Mouse (Mus musculus): ENCODE results near the gene Slx4ip. TPM values are rescaled to one million over a fixed set of nuclear protein-coding genes. Genes with fewer than 3 reads are reported as not detected.
A peak's percentile ranks its signal among the peaks of the same experiment; 100 is the strongest.

Slx4ip gene
- polyA plus RNA-seq, 1 experiment from 2014 or later = 8.3 TPM

DNA sequence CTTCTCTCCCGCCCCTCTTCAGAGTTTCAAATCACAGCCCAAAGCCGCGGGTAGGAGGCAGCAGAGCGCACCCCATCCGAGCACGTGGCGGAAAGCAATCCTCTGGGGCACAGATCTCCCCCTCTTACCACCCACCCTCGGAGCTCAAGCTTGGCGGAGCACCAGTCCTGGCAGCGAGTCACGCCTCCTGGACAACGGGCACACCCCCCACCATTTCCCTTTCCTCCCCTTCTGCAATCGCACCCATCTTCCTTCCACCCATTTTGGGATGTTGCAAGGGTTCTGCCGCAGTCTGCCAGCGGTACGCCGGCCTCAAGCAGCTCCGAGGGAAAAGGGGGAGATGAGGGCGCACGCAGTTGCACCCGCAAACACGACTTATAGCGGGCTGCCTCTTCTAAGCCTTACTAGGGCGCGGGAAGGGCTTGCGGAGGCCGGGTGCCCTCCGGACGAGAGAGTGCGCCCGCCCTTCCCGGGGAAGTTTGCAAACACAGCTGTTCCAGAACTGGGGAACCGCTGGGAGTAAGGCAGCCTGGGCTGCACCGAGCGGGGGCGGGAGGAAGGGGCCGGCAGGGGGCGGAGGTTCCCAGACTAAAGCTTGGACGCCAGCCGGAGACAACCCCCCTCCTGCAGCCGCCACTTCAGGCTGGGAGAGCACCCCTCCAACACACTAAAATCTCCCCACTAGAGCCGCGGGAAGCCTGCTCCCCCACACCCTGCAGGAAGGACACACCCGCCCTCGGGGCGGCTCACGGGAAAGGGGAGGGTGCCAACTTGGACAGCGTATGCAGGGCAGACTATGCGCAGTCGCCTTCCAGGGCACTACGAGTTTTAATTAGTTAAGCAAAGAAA, 223.5 kb downstream of the Slx4ip start:
- H3K36me3 ChIP-seq = no peaks in the 10 kb centered on the region
- no peaks in the 10 kb centered on the region for H3K9me3 ChIP-seq (replicated peaks)
- peak; percentile 58 for ATAC-seq (replicated peaks; ENCODE audit: low FRiP score)
- H3K4me1 ChIP-seq = peaks cover 65% of the 10 kb centered on the region
- WGBS = under 1% methylated on average over 51 of the region's 51 CpGs
- H3K27ac ChIP-seq = peak overlapping the region; percentile 99
- peak overlapping the region; percentile 91 for H3K4me2 ChIP-seq
- H3K27me3 ChIP-seq = 0 out of 2 replicates have a peak, but pooled peaks cover 6% of the 10 kb centered on the region
- peak overlapping the region; percentile 76 for H3K9ac ChIP-seq
- peak overlapping the region; percentile 74 for H3K4me3 ChIP-seq (replicated peaks)

DNA sequence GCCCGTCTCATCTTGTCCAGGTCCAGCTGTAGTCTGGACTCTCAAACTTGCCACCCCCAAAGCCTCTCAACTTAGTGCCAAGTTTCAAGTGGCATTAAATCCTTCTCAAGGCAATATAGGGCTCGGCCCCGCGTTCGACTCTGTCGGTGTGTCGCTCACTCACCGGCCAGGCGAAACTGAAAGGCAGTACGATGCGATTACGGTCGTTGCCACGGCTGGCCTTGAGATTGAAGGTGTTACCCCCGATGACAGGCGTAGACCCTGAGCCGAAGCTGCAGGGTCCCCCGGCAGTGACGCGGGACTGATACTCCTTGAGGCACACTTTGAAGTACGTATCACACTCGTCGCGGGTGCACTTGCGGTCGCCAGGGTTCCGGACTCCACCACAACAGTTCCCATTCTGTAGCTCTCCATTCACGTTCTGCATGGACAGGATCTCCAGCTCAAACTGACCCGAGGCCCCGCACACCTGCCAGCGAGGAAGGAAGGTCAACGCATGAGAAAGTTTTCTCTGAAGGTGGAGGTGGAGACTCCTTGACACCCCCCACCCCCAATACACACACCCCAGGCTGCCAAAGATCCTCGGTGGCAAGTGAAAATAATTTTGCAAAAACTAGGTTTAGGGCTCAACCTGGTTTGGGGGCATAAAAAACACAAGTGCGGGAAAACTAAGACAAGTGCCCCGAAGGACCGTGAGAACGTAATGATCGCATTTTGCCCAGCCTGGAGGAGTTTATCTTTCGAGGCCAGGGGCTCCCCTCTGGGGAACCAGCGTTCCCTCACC, 224.4 kb downstream of the Slx4ip start:
- H3K36me3 ChIP-seq = no peaks in the 10 kb centered on the region
- 0 out of 2 replicates have a peak, but pooled peaks cover 6% of the 10 kb centered on the region for H3K27me3 ChIP-seq
- ATAC-seq (replicated peaks; ENCODE audit: low FRiP score) = no peak
- H3K9me3 ChIP-seq (replicated peaks) = no peaks in the 10 kb centered on the region
- peaks cover 55% of the 10 kb centered on the region for H3K4me1 ChIP-seq
- peak overlapping the region; percentile 91 for H3K4me2 ChIP-seq
- peak overlapping the region; percentile 74 for H3K4me3 ChIP-seq (replicated peaks)
- H3K9ac ChIP-seq = peak overlapping the region; percentile 76
- peak overlapping the region; percentile 99 for H3K27ac ChIP-seq
- under 1% methylated on average over 40 of the region's 40 CpGs for WGBS

DNA sequence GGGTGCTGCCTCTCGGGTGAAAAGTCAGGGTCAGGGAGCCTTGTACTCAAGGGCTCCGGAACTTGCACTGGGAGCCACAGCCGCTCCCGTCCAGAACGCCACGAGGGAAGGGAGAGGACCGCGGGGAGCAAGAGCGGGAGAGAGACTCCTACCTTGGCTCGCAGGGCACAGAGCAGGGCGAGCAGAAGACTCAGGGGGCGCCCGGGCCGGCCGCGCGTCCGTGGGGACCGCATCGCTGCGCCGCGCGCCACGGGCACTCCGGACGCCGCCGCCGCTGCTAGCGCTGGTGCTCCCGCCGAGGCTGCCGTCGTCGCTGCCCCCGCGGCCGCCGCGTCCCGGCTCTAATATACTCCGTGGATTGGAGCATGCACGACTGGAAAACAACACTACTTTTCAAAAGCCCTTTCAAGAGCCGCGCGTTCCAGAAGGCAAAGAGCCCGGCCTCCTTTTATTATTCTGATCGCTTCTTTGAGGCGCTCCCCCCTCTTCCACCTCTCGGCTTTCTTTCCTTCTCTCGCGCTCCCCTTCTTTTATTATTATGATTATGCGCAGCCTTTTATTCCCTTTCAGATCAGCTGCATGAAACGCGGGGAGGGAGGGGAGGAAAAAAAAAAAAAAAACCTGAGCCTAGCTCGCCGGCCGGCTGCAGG, 225.1 kb downstream of the Slx4ip start, which contains the start of gene Jag1:
Gene Jag1 (minus strand): TSS at position 620 of the 650 bp plus-strand sequence.
- Histone ChIP-seq H3K36me3 (no peaks in the 10 kb centered on the region), H3K4me1 (peaks cover 49% of the 10 kb centered on the region), H3K4me2 (peak within 1 kb of the TSS; percentile 91), H3K27me3 (0 out of 2 replicates have a peak, but pooled peaks cover 6% of the 10 kb centered on the region), H3K4me3 (replicated peaks) (peak within 1 kb of the TSS; percentile 74), H3K9me3 (replicated peaks) (no peaks in the 10 kb centered on the region), H3K27ac (peak within 1 kb of the TSS; percentile 99), H3K9ac (peak within 1 kb of the TSS; percentile 85)
- WGBS = under 1% methylated on average over 59 of the region's 59 CpGs
- no peak for ATAC-seq (replicated peaks; ENCODE audit: low FRiP score)

DNA sequence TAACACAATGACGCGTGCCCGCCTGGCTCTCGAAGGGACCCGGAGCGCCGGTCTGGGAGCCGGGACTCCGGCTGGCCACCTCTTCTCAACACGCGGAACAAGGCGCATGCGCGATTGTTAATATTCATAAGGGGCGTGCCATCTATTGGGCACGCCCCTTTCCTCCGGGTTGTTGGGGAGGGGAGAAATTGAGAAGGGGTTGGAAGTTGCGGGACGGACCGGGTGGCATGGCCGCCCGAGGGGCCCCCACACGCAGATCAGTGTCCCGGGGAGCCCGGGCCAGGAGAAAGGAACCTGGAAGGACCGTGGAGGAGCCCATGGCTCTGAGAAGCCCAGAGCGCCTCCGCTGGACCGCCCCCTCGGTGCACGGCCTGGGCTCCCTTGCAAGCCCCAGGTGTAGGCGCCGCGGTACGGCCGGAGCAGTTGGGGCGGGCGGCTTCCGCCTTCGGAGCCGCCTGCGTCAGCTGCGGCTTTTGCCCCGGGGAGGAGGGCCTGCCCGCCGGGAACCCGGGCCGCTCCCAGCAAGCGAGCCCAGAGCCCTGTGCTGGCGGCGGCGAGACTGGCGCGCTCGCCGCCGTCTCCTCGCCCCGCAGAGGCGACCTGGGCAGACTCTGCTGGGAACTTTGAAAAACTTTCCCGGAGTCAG, 225.8 kb downstream of the Slx4ip start:
- peaks cover 45% of the 10 kb centered on the region for H3K4me1 ChIP-seq
- H3K9me3 ChIP-seq (replicated peaks) = no peaks in the 10 kb centered on the region
- peak overlapping the region; percentile 91 for H3K4me2 ChIP-seq
- H3K27ac ChIP-seq = peak overlapping the region; percentile 99
- WGBS = under 1% methylated on average over 58 of the region's 61 CpGs
- peak; percentile 82 for ATAC-seq (replicated peaks; ENCODE audit: low FRiP score)
- 0 out of 2 replicates have a peak, but pooled peaks cover 6% of the 10 kb centered on the region for H3K27me3 ChIP-seq
- H3K36me3 ChIP-seq = no peaks in the 10 kb centered on the region
- peak overlapping the region; percentile 74 for H3K4me3 ChIP-seq (replicated peaks)
- H3K9ac ChIP-seq = peak overlapping the region; percentile 85

- Histone ChIP-seq H3K36me3 (no peaks in the 10 kb centered on the region), H3K9ac (peak overlapping the region; percentile 85), H3K4me2 (peak overlapping the region; percentile 91), H3K27me3 (0 out of 2 replicates have a peak, but pooled peaks cover 6% of the 10 kb centered on the region), H3K4me1 (peaks cover 39% of the 10 kb centered on the region), H3K9me3 (replicated peaks) (no peaks in the 10 kb centered on the region), H3K4me3 (replicated peaks) (peak overlapping the region; percentile 74), H3K27ac (peak overlapping the region; percentile 99)
- WGBS = 0% methylated on average over 33 of the region's 33 CpGs
- peak; percentile 76 for ATAC-seq (replicated peaks; ENCODE audit: low FRiP score)
These were observed 226.3 kb downstream of the Slx4ip start for GRCm38 (mm10) chr2:137117321-137117690.

Other genes starting within 250 kb of the Slx4ip start
- 2.1 and 6.7 TPM in 2 replicates for gene Snap25, start 177.8 kb upstream of the Slx4ip start, polyA plus RNA-seq (2015; fragmentation: Nextera tagmentation; extraction: Ambion mirVana)
- gene AL731706.2, start 5.5 kb upstream of the Slx4ip start, polyA plus RNA-seq (2015; fragmentation: Nextera tagmentation; extraction: Ambion mirVana) = 37.8 and 55.1 TPM in 2 replicates
- 30.7 and 38.3 TPM in 2 replicates for gene AL731706.1, start 171 bp downstream of the Slx4ip start, polyA plus RNA-seq (2015; fragmentation: Nextera tagmentation; extraction: Ambion mirVana)
- 14.0 and 14.1 TPM in 2 replicates for gene Mkks, start 171 bp downstream of the Slx4ip start, polyA plus RNA-seq (2015; fragmentation: Nextera tagmentation; extraction: Ambion mirVana)
- 52.2 and 54.6 TPM in 2 replicates for gene Jag1, start 225.4 kb downstream of the Slx4ip start, polyA plus RNA-seq (2015; fragmentation: Nextera tagmentation; extraction: Ambion mirVana)